Mouse (Mus musculus) embryo, embryonic 10.5 days (tissue): Measurements from ENCODE around the gene Hcst.
A peak's percentile ranks its signal among the peaks of the same experiment; 100 is the strongest.

ENCODE experiments used
- DNase-seq: peaks from one replicate; pipeline ENCODE4 v3.0.0-alpha.2; 2015; ENCODE audit warnings: low spot score

The Hcst gene

DNA sequence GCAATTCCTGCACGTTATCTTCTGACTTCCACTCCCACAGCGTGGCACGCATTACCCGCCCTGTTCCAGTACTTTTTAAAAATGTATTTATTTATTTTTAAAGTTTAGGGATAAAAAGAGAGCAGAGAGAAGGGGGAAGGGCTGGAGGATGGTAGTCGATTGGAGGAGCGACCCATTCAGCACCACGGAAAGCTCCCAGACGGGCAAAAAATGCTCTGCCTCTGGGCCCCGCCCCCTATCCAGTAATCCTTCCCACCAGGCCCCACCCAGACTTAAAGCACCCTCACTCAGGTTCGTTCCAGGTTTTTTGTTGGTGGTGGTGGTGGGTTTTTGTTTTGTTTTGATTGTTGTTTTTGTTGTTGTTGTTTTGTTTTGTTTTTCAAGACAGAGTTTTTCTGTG lies 14.6 kb upstream of the Hcst start:
- peak; percentile 71 for DNase-seq

DNA sequence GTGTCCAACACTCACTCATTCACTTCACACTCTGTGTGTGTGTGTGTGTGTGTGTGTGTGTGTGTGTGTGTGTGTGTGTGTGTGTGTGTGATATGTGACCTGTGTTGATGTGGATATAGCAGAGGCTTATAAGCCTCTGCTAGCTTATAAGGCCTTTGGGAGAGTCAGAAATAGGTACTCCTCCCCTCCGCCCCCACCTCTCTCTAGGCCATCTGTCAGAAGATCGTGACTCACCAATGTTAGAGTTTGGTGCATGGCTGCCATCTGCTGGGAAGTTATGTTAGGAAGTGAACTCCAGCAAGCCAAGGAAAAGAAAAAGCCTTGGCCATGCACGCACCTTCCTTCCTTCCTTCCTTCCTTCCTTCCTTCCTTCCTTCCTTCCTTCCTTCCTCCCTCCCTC lies 12.1 kb upstream of the Hcst start:
- DNase-seq = peak; percentile 75

DNA sequence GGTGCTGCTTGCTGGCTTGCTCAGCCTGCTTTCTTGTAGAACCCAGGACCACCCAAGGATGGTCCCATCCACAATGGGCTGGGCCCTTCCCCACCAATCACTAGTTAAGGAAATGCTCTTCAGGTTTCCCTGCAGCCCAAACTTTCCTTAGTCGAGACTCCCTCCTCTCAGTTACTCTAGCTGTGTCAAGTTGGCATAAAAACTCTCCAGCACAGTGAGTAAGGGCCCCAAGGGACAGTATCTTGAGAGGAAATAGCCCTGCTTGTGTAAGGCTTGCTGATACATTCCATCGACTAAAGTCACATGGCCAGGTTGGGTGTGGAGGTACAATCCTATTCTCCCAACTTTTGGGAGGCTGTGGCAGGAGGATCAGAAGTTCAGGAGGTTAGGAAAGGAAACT lies 10.5 kb upstream of the Hcst start:
- DNase-seq = no peak

DNA sequence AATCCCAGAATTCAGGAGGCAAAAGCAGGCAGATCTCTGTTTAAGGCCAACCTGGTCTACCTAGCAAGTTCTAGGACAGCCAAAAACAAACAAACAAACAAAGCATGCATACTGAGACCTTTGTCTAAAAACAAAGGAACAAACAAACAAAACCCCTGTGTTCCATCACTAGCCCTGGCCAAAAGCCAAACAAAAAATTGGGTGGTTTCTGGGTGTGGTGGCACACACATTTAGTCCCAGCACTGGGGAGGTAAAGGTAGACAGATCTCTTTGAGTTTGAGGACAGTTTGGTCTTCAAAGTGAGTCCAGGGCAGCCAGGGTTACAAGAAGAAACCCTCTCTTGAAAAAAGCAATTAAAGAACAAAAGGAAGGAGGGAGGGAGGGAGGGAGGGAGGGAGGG lies 9.7 kb upstream of the Hcst start:
- no peak for DNase-seq

DNA sequence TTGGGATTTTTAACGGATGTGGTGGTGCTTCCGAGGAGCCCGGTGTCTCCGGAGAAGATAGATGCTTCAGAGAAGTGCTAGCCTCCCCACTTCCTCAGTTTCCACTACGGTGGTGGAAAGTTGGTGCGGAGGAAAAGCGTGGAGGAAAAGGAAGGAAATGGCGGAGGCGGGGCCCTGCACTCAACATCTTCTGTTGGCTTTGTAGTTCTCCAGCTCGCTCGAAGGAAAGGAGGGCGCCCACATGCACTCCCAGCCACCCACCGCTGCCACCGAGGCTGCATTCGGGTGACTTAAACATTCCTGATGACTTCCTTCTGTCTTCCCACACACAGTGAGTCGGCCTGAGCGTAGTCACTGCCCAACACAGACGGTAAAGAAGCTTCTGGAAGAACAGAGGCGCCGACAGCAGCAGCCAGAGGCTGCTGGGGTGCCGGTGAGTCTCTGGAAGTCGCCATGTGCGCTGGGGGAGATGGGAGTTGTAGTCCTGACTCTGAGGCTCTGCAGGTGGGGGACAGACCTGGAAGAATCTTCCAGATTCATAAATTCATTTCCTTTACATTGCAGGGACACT lies 3.5 kb upstream of the Hcst start:
- no peak for DNase-seq

DNA sequence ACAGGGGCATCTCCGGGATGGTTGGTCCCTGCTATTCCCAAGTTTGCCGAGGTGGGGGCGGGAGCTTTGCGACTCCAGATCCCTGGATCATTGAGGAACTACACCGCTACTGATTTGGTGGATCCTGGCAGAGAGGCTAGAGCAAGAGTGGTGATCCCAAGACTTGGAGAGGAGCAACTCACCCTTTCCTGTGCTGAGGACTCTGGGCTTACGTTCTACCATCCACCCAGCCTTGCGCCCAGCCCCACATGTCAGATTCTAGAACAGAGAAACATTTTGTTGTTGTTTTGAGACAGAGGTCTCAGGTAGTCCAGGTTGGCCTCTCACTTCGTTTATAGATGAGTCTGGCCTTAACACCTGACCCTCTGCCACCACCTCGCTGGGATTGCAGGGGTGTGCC lies 2.9 kb upstream of the Hcst start:
- no peak for DNase-seq

DNA sequence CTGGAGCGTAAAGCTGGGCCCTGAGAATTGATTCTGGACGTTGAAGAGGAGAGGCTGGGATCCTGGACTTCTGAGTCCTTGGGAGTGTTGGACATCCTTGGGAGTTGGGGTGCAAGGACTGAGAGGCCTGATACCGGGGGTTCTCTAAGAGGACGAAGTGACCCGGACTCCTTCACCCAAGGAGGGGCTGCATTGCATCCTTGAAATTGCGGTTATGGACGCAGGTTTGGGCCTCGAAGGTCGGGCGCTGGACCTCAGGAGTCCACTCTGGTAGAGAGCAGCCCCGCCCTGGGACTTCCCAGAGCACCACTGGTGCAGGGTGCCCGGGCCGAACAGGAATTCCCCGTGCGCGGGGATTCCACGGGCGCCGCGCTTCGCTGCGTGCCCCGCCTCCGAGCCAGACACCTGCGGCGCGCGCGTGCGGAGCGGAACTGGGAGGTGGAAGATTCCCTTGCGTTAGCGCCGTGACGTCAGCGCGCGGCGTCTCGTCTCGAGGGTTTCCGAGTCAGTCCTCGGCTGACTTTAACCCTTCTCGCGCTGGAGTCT lies 2.3 kb upstream of the Hcst start:
- peak; percentile 89 for DNase-seq

DNA sequence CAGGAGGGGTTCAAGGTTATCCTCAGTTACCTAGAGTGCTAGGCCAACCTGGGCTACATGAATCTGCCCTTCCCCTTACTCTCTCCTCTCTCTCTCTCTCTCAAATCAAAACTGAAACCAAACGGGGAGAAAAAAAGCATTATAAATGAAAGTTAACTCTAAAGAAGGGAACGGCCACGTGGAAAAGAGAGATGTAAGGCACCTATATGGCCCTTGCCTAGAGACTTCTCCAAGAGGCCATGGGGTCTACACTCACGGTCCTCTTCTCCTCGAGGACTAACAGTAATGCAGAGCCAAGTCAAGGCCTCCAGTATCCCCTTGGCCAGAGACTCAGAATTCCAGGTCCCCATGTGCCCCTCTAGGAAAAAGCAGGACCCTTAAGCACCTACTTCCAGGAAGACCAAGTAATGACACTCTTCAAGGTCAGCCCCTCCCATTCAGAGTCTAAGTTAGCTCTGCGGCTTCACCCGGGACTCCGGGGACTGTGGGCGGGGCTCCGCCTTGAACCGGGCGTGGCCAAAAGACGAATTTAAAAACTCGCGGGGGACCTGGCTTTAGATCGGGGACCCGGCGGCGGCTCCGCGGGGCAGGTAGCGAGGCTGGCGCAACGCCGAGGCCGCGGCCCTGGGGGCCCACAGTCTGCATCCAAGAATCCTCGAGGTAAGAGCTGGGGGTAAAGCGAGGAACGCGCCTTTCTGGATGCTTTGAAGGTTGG lies 1.7 kb upstream of the Hcst start, which contains the start of gene Nfkbid:
TSS of gene Nfkbid (plus strand) at position 558 of the 715 bp plus-strand sequence.
- peak; percentile 54 for DNase-seq

DNA sequence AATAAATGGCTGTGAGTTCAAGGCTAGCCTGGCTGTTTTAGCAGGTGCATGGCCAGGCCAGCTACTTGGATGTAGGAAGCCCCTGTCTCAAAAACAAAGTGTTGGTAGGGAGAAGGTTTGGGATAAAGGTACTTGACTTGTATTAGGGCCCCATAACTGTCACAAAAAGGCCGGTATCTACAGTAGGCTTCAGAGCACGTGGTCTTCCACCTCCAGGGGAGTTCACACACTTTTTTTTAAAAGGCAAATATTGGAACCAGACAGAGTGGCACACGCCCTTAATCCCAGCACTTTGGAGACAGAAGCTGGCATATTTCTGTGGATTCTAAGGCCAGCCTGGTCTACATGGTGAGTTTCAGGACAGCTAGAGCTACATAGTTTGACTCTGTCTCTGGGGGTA lies 1.0 kb upstream of the Hcst start:
- no peak for DNase-seq

DNA sequence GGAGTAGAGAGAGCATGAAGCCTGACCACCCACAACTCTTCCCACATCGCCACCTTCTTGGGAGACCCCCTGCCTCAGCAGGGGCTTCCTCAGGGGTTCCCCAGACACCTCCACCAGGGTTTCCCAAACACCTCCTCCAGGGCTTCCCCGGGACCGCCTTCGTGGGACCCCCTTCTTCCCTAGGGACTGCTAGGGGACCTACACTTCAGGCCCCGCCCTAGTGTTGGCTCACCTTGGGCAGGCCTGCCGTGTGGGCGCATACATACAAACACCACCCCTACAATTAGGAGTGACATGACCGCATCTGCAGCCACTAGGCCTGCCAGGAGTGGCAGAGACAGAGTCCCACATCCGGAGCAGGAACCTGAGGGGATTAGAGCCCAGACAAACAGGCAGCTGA lies 1.8 kb downstream of the Hcst start:
- no peak for DNase-seq

DNA sequence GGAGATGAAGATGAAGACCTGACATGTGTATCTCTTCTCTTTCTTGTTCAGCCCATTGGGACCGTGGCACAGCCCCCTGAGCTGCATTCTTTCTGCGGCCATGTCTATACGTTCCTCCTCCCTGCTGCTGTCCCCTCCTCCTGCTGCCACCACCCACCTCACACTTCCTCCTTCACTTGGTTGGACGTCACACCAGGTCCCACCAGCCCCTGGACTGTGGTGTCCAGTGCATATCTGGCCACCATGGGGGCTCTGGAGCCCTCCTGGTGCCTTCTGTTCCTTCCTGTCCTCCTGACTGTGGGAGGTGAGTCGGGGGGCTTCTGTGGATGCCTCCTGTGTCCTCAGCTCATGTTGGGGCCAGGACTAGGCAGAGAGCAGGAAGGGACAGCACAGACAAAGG lies 6.1 kb downstream of the Hcst start, which contains the start of gene Tyrobp:
TSS of gene Tyrobp (plus strand) at position 165 of the 400 bp plus-strand sequence.
- DNase-seq = no peak

DNA sequence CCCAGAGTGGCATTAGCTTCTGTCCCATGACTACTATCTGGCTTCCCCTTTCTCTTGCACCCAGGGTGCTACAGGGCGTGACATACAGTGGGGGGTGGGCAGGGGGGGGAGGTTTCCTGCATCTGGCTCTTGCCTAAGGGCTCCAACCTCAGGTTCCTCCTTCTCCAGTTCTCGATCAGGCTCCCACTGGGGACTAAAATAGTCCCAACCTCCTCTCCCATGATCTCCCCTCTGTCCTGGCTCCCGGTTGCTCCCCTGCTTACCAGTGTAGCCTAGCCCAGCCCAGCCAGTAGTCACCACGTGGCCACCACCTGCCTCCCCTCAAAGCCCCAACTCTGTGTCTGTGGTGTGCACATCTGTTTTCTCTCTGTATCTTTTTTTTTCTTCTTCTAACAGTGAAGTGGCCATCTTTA lies 6.9 kb downstream of the Hcst start:
- DNase-seq = no peak

DNA sequence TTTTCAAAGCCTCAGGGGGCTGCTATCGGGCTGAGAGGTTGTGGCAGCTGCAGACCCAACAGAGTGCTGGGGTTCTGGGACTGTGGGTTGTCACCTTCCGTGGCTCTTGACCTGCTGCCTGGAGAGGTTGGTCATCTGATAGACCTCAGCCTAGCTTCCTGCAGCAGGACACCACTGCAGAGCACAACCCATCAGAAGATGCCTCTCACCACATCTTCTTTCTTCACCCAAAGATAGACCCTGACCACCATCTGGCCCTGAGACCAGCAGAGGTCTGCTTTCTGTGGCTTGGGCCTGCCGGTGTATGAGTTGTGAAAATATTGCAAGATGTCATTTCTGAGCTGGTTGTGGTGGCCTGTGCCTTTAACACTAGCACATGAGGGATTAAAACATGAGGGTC lies 8.6 kb downstream of the Hcst start:
- no peak for DNase-seq

DNA sequence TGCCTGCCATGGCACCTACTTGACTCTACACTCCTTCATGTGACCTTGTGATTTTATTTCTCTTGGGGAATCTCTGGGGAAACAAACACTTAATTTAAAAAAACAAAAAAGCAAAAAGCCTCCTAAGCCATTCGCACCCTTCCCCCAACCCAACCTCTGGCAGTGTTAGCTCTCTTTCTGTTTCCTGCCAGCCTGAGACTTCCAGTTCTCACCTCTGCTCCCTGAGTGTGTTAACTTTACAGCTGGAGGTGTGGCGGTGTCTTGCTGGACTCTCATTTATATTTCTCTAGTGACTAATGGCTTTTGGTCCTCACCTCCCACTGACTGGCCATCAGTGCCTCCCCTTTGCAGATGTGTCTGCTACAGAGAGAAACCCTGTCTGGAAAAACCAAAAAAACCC lies 9.9 kb downstream of the Hcst start:
- no peak for DNase-seq

DNA sequence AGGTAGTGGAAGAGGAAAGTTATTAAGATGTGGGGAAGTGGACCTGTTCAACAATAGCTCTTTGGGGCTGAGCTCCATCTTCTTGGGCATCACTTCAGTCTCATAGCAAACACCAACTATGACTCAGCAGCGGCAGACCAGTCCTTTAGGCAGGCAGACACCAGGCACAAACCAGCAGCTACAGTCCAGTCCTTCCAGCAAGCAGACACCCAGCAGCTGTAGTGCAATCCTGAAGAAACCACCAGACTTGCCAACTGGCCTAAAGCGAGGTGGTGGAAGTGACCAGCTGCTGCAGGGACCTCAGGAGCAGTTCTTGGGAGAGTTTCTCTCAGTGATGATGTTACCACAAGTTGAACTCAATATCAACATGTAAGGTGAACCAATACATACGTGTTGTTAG lies 11.0 kb downstream of the Hcst start:
- DNase-seq = no peak

DNA sequence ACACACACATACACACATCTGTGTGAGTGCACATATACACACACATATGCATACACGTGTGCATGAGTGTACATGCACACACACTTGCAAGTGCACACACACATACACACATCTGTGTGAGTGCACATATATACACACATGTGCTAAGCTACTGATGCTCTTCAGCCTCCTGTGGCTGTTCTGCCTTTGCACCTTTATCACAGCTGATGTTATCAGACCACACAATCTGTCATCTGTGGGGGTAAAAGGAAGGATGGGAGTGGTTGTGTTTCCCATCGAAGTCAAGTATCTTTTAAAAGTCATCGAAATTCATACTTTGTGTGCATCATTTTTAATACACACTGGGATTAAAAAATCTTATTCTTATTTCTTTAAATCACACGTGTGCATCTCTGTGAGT lies 17.3 kb downstream of the Hcst start:
- DNase-seq = no peak

DNA sequence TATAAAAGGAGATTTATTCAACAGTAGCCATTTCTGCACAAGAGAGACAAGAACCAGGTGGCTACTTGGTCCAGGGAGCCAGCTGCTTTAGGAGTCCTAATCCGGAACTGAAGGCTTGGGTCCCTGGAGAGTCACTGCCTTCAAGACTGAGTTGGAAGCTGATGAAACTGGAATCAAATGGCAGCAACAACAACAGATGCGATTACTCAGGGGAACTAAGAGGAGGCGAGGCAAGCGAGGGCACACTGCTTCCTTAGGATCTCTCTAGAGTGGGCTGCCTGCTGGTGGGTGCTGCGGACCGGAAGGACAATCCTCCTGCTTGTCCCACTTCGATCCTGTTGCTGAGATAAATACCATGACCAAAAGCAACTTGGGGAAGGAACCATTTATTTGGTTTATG lies 20.0 kb downstream of the Hcst start:
- DNase-seq = peak; percentile 36

DNA sequence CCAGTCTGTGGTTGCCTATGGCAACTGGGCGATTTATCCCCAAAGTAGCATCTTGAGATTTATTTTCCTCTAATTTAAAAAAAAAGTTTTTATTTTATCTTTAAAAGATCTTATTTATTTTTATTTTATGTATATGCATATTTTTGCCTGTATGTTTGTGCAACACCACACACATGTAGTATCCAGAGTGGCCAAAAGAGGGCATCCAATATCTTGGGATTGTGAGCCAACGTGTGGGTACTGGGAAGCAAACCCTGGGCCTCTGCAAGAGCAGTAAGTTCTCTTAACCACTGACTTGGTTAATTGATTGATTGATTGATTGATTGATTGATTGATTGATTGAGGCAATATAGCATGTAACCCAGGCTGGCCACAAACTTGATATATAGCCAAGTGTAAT lies 24.8 kb downstream of the Hcst start:
- no peak for DNase-seq

DNA sequence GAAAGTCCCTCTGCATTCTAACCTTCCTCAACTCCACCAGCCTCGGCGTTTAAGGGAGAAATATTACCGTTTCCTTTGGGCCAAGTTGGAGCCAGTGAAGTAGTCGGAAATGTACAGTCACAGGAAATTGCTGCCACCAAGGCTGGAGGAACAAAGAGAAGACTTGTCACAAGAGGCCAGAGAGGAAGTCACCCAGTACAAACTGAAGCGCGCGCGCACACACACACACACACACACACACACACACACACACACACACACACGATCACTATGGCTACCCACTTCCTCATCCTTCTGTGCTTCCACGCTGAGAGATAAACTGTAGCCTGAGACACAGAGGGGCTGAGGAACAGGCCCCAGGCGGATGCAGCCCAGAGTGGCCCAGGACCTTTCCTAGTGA lies 25.3 kb downstream of the Hcst start:
- peak; percentile 40 for DNase-seq

DNA sequence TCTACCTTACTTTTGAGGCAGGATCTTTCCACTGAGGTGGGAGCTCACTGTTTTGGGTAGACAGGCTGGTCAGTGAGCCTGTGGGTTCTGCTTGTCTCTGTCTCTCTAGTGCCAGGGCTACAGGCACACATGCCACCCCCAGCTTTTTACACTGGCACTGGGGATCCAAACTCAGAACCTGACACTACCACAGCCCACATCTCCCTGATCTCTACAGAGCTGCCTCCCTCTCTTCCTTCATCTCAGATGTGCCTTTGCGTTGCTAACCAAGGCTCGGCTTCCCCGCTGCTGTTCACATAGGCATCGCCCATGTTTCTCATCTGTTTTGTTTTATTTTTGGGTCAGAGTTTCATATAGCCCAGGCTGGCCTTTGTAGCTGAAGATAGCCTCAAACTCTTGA lies 26.0 kb downstream of the Hcst start:
- no peak for DNase-seq

DNA sequence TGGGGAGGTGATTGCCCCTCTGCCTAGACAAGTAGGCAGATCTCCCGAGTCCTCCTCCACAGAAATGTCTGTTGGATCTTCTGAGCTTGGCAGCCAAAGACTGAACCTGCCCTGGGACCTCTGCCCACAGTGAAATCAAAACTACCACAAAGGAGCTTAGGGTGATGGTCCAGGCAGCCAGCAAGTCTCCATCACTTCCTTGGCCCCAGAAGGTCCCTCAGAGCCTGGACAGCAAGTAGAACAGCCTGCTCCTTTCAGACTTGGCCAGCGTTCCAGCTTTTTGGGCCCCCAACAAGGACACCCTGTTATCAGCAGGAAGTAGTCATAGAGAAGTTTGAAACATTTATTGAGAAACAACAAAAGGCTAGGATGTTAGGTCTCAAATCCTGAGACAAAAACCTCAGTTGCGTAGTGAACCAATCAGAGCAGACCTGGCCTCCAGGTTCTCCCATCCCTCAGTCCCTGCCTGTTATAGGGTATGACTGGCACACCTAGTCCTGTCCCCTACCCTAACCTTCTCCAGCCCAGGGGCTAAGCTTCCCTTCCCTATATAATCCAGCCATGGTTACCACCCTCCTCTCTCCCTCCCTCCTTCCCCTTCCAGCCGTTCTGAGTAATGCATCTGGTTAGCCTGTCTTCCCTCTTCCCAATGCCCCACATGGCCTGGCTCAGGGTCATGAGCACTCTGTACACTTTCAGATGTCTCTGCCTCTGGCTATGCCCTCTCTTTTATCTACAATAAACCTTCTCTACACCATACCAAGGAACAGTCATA lies 26.7 kb downstream of the Hcst start:
- no peak for DNase-seq

DNA sequence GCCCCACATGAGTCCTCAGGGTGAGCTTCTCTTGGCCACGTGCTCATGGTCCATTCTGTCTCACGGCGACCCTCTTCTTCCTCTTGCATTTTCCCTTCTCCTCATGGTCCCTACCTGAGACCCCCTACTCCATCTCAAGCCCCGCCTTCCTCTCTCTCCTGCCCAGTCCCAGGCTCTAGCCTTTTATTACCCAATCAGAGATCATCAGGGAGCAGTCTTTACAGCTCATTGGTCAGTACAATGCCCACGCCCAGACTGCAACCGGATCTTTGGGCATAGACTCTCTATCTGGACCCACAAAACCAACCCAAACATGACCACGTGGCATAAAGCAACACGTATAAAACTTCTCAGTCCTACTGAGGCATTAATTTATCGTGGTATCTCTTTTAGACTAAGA lies 35.5 kb downstream of the Hcst start:
- no peak for DNase-seq

DNA sequence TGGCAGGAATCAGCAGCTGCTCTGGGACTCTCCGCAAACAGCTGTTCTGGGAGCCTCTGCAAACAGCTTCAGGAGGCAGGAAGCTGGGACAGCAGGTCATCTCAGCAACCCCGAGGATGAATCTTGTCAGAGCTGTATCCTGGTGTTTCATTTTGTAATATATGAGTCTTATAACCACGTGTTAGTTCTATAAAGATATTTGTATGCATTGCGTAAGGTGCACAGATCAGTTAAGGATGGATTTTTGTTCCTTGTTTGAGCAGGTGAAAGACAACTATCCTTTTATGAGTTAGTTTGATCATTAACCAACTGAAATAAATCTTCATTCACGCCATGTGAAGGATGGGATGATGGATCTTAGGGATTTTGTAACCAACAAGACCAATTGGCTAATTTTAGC lies 39.6 kb downstream of the Hcst start:
- no peak for DNase-seq
